Mouse (Mus musculus) bone marrow, adult 2 months (tissue): Measurements from ENCODE around the gene 1110051M20Rik. TPM values are rescaled to one million over a fixed set of nuclear protein-coding genes. Genes with fewer than 3 reads are reported as not detected.

Experiments used
- H3K27ac ChIP-seq: fragments of 200-500 bp; 2 replicates; pipeline ENCODE4 v1.5.1; 2012; ENCODE audit warnings: low read depth, mild to moderate bottlenecking, control low read depth, inconsistent platforms, low read length; ENCODE audit not compliant: control insufficient read depth, poor library complexity, insufficient read depth
- H3K4me1 ChIP-seq: fragments of 200-500 bp; 2 replicates; pipeline ENCODE4 v1.6.1; 2011; ENCODE audit warnings: low read length; ENCODE audit not compliant: control insufficient read depth, insufficient read depth
- H3K4me3 ChIP-seq: fragments of 200-500 bp; replicated peaks from 2 replicates; pipeline ENCODE3; 2011; ENCODE audit warnings: mild to moderate bottlenecking, low read depth, low read length, control low read depth; ENCODE audit not compliant: control insufficient read depth
- CTCF ChIP-seq: fragments of 200-500 bp; IDR thresholded peaks from 2 replicates; pipeline ENCODE4 v1.5.1; 2011; ENCODE audit warnings: low read length, control low read depth; ENCODE audit not compliant: control insufficient read depth, insufficient read depth
- POLR2A ChIP-seq: fragments of 200-500 bp; IDR thresholded peaks from 2 replicates; pipeline ENCODE4 v1.6.1; 2011; ENCODE audit warnings: low read depth, mild to moderate bottlenecking, control low read depth, low read length, borderline replicate concordance; ENCODE audit not compliant: control insufficient read depth
- WGBS: fragments of 180-500 bp; shearing (Covaris S2); methylation state at CpG from one replicate; pipeline ENCODE4 v1.1.7; 2018; 5-methylcytosine and 5-hydroxymethylcytosine counted together
- polyA plus RNA-seq: library from polyadenylated mRNA; stranded (reverse); fragments of >200 nt; gene quantifications from 2 replicates; pipeline ENCODE4 v1.2.4, GENCODE M21; 2011; ENCODE audit warnings: low replicate concordance; ENCODE audit not compliant: missing spikeins, insufficient read depth, insufficient read length

The 1110051M20Rik gene
- polyA plus RNA-seq, 1 experiment: 7.8 TPM

GRCm38 (mm10) chr2:91309546-91309945 lies 135.0 kb downstream of the 1110051M20Rik start:
- Histone ChIP-seq H3K4me3 (no peak overlapping the region), H3K27ac (no peak overlapping the region), H3K4me1 (peaks cover 2% of the 10 kb centered on the region; the same call in 1 of the 2 replicates)
- TF ChIP-seq CTCF (no peak), POLR2A (no peak)
- WGBS: 83% methylated on average over 3 of the region's 3 CpGs

- TF ChIP-seq POLR2A: no peak
- TF ChIP-seq CTCF: no peak
- WGBS: 68% methylated on average over 5 of the region's 5 CpGs
- H3K27ac ChIP-seq: no peak overlapping the region
- no peak overlapping the region for H3K4me3 ChIP-seq
- H3K4me1 ChIP-seq: peaks cover 2% of the 10 kb centered on the region; the same call in 1 of the 2 replicates
Measured at GRCm38 (mm10) chr2:91308680-91309079, 135.8 kb downstream of the 1110051M20Rik start.

DNA sequence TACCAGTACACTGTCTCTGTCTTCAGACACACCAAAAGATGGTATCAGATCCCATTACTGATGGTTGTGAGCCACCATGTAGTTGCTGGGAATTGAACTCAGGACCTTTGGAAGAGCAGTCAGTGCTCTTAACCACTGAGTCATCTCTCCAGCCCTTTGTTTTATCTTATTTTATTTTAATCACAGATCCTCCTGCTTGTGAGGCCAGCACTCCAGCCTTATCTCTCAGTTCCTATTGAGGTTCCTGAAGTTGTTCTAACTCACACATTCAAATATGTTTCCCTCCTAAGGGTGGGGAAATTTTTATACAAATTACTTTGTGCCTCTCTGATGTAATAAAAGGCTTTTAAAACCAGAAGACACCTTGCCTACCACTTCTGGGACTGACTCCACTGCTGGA lies 137.9 kb downstream of the 1110051M20Rik start:
- Histone ChIP-seq H3K4me3 (no peak overlapping the region), H3K4me1 (no peaks in the 10 kb centered on the region), H3K27ac (no peak overlapping the region)
- no peak for TF ChIP-seq CTCF
- no peak for TF ChIP-seq POLR2A

GRCm38 (mm10) chr2:91305926-91306325 lies 138.6 kb downstream of the 1110051M20Rik start:
- Histone ChIP-seq H3K4me1 (no peaks in the 10 kb centered on the region), H3K4me3 (no peak overlapping the region), H3K27ac (no peak overlapping the region)
- TF ChIP-seq POLR2A: no peak
- no peak for TF ChIP-seq CTCF
- 92% methylated on average over 9 of the region's 9 CpGs for WGBS

DNA sequence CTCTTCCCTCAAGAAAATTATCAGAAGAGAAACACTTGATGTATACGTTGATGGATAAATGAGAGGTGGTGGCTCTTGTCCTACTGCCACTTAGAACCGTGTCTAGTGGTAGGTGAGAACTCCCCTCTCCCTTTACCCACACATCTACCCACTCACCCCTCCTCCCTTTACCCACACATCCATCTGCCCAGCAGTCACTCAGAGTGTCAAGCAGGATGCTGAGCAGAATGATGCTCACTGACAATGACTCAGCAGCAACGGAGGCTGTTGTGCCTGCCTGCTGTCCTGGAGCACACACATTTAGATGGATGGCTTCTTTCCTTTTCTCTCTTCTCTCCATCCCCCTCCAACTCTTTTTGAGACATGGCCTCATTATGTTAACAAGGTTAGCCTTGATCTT lies 141.7 kb downstream of the 1110051M20Rik start:
- Histone ChIP-seq H3K4me3 (no peak overlapping the region), H3K27ac (no peak overlapping the region), H3K4me1 (no peaks in the 10 kb centered on the region)
- 64% methylated on average over 3 of the region's 3 CpGs for WGBS
- no peak for TF ChIP-seq POLR2A
- no peak for TF ChIP-seq CTCF

- Histone ChIP-seq H3K4me1 (no peaks in the 10 kb centered on the region), H3K4me3 (no peak overlapping the region), H3K27ac (no peak overlapping the region)
- TF ChIP-seq POLR2A (no peak), CTCF (no peak)
- WGBS: 77% methylated on average over 2 of the region's 2 CpGs
Measured at GRCm38 (mm10) chr2:91301836-91302235, 142.7 kb downstream of the 1110051M20Rik start.

- Histone ChIP-seq H3K4me3 (no peak overlapping the region), H3K27ac (no peak overlapping the region), H3K4me1 (no peaks in the 10 kb centered on the region)
- TF ChIP-seq CTCF: no peak
- no peak for TF ChIP-seq POLR2A
- WGBS: 88% methylated on average over 2 of the region's 2 CpGs
Measured at GRCm38 (mm10) chr2:91300784-91301183, 143.7 kb downstream of the 1110051M20Rik start.

DNA sequence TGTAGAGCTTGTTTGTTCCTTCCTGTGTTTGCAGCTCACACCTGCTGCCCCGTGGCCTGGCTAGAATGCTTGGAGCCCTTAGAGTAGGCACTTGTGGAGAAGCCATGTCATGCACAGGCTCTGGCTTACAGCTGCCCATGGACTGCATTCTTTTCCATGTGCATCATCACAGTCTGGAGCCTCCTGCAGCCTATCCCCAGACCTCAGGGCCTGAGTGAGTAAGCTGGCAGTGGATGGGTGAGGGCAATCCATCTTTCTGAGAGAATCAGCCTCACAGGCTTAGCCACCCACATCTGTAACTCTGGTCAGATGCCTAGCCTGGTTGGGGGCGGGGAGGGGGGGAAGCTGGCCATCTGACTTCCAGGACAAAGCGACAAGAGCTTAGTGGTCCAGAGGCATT lies 145.3 kb downstream of the 1110051M20Rik start:
- Histone ChIP-seq H3K4me1 (no peaks in the 10 kb centered on the region), H3K27ac (no peak overlapping the region), H3K4me3 (no peak overlapping the region)
- 83% methylated on average over 3 of the region's 3 CpGs for WGBS
- TF ChIP-seq POLR2A (no peak), CTCF (no peak)

GRCm38 (mm10) chr2:91295895-91296294 lies 148.6 kb downstream of the 1110051M20Rik start:
- TF ChIP-seq POLR2A: no peak
- TF ChIP-seq CTCF: no peak
- H3K4me3 ChIP-seq: no peak overlapping the region

More at GRCm38 (mm10) chr2:91295895-91296294, 148.6 kb downstream of the 1110051M20Rik start:
- H3K4me1 ChIP-seq: no peaks in the 10 kb centered on the region
- no peak overlapping the region for H3K27ac ChIP-seq
- WGBS: 81% methylated on average over 5 of the region's 5 CpGs
